Mouse (Mus musculus) lung, postnatal 36 days (tissue): ENCODE measurements around the gene Pkp2.
A peak's percentile ranks its signal among the peaks of the same experiment; 100 is the strongest.

Source experiments
- DNase-seq: peaks from one replicate; pipeline ENCODE4 v3.0.0; 2022; ENCODE audit warnings: mixed read lengths

Gene Pkp2

GRCm38 (mm10) chr16:16262436-16262835 lies 49.3 kb downstream of the Pkp2 start:
- peak; percentile 66 for DNase-seq

GRCm38 (mm10) chr16:16272978-16273377 lies 59.9 kb downstream of the Pkp2 start:
- DNase-seq: no peak

- no peak for DNase-seq
These were observed 60.6 kb downstream of the Pkp2 start for GRCm38 (mm10) chr16:16273752-16274151.

GRCm38 (mm10) chr16:16302369-16303137 lies 89.4 kb downstream of the Pkp2 start, which contains the start of gene Yars2:
Gene Yars2 (plus strand): TSS chr16:16302965.
- DNase-seq: peak; percentile 94

GRCm38 (mm10) chr16:16303138-16303827 lies 90.2 kb downstream of the Pkp2 start:
- peak; percentile 35 for DNase-seq

- DNase-seq: no peak
These were observed 90.8 kb downstream of the Pkp2 start for GRCm38 (mm10) chr16:16303888-16304287.

GRCm38 (mm10) chr16:16311319-16311718 lies 98.2 kb downstream of the Pkp2 start:
- DNase-seq: no peak
